Mouse (Mus musculus) CH12.LX (cell line): ENCODE results near the gene Armc6. TPM values are rescaled to one million over a fixed set of nuclear protein-coding genes. Genes with fewer than 3 reads are reported as not detected.

ENCODE experiments used
- DNase-seq: peaks from one replicate; pipeline ENCODE4 v3.0.0-alpha.2; 2013; ENCODE audit errors: extremely low read depth
- H3K27ac ChIP-seq: 2 replicates; pipeline ENCODE4 v1.5.1; 2012; ENCODE audit warnings: low read depth, mild to moderate bottlenecking, control low read depth, moderate library complexity; ENCODE audit not compliant: insufficient read depth
- H3K27me3 ChIP-seq: replicated peaks from 2 replicates; pipeline ENCODE3; 2012; ENCODE audit warnings: inconsistent platforms
- H3K36me3 ChIP-seq, 2 experiments: replicated peaks in 1 of 2; 2 replicates each; pipeline versions ENCODE3 to v1.6.1; 2012; ENCODE audit warnings: inconsistent platforms in 1 of 2, low read length in 1 of 2, mild to moderate bottlenecking in 1 of 2, mixed read lengths in 1 of 2, moderate library complexity in 1 of 2; ENCODE audit not compliant: control insufficient read depth in 1 of 2, insufficient read depth in 1 of 2
- H3K4me1 ChIP-seq, 2 experiments: 2 replicates each; pipeline ENCODE4 v1.6.1; 2012; ENCODE audit warnings: inconsistent platforms in 1 of 2, moderate library complexity in 1 of 2; ENCODE audit not compliant: insufficient read depth in 2 of 2, control insufficient read depth in 1 of 2
- H3K4me2 ChIP-seq: 2 replicates; pipeline ENCODE4 v1.6.1; 2012; ENCODE audit warnings: low read depth, mild to moderate bottlenecking, control low read depth; ENCODE audit not compliant: poor library complexity, insufficient read depth, severe bottlenecking
- H3K4me3 ChIP-seq, 3 experiments: fragments of 150-350 bp in 1 of 3; sonication (generic) in 1 of 3; replicated peaks in 1 of 3; 2 replicates each; pipeline versions ENCODE3 to v1.5.1; 2011 to 2012; ENCODE audit warnings: low read depth in 2 of 3, low read length in 2 of 3, mild to moderate bottlenecking in 2 of 3, moderate library complexity in 2 of 3, control low read depth in 1 of 3, improper control_type of control experiment in 1 of 3, inconsistent platforms in 1 of 3, mixed read lengths in 1 of 3; ENCODE audit not compliant: poor library complexity in 1 of 3
- H3K79me2 ChIP-seq: replicated peaks from 2 replicates; pipeline ENCODE4 v1.6.1; 2012; ENCODE audit warnings: mild to moderate bottlenecking, moderate library complexity; ENCODE audit not compliant: control insufficient read depth, poor library complexity, insufficient read depth, severe bottlenecking; ENCODE audit errors: extremely low read depth
- H3K9ac ChIP-seq: 2 replicates; pipeline ENCODE4 v1.6.1; 2012; ENCODE audit warnings: low read depth, mild to moderate bottlenecking, control low read depth, moderate library complexity; ENCODE audit not compliant: insufficient read depth
- H3K9me3 ChIP-seq: replicated peaks from 2 replicates; pipeline ENCODE3; 2012; ENCODE audit warnings: low read length, inconsistent platforms, mixed read lengths
- CHD1 ChIP-seq: IDR thresholded peaks from 2 replicates; pipeline ENCODE4 v1.6.1; 2012; ENCODE audit warnings: low read depth, low read length, improper control_type of control experiment, inconsistent platforms
- CTCF ChIP-seq, 2 experiments: IDR thresholded peaks in 1 of 2; conservative IDR thresholded peaks in 1 of 2; 2 replicates each; pipeline ENCODE4 v1.5.1; 2011 to 2012; ENCODE audit warnings: low read depth in 2 of 2, low read length in 2 of 2, improper control_type of control experiment in 1 of 2, inconsistent platforms in 1 of 2, mild to moderate bottlenecking in 1 of 2, moderate library complexity in 1 of 2
- ELF1 ChIP-seq: IDR thresholded peaks from 2 replicates; pipeline ENCODE4 v1.6.1; 2014; ENCODE audit warnings: low read depth, mild to moderate bottlenecking, inconsistent platforms, low read length, improper control_type of control experiment
- EP300 ChIP-seq: IDR thresholded peaks from 2 replicates; pipeline ENCODE4 v1.6.1; 2011; ENCODE audit warnings: low read length, improper control_type of control experiment
- JUN ChIP-seq: IDR thresholded peaks from 2 replicates; pipeline ENCODE4 v1.6.1; 2011; ENCODE audit warnings: low read depth, mild to moderate bottlenecking, low read length, improper control_type of control experiment, moderate library complexity; ENCODE audit not compliant: insufficient read depth
- JUND ChIP-seq: conservative IDR thresholded peaks from 2 replicates; pipeline ENCODE4 v1.6.1; 2011; ENCODE audit warnings: low read depth, low read length, improper control_type of control experiment
- MAX ChIP-seq: IDR thresholded peaks from 2 replicates; pipeline ENCODE4 v1.6.1; 2011; ENCODE audit warnings: low read length, improper control_type of control experiment
- MEF2A ChIP-seq: IDR thresholded peaks from 2 replicates; pipeline ENCODE4 v1.6.1; 2014; ENCODE audit warnings: low read depth, mild to moderate bottlenecking, inconsistent platforms, low read length, improper control_type of control experiment, borderline replicate concordance
- MXI1 ChIP-seq: IDR thresholded peaks from 2 replicates; pipeline ENCODE4 v1.6.1; 2011; ENCODE audit warnings: mild to moderate bottlenecking, low read depth, low read length, improper control_type of control experiment
- MYC ChIP-seq: IDR thresholded peaks from 2 replicates; pipeline ENCODE4 v1.6.1; 2011; ENCODE audit warnings: low read depth, mild to moderate bottlenecking, improper control_type of control experiment, low read length
- POLR2AphosphoS2 ChIP-seq: IDR thresholded peaks from 2 replicates; pipeline ENCODE4 v1.6.1; 2011; ENCODE audit warnings: low read depth, low read length, improper control_type of control experiment
- RAD21 ChIP-seq: IDR thresholded peaks from 2 replicates; pipeline ENCODE4 v1.6.1; 2011; ENCODE audit warnings: low read depth, mild to moderate bottlenecking, low read length, improper control_type of control experiment, moderate library complexity
- SIN3A ChIP-seq: IDR thresholded peaks from 2 replicates; pipeline ENCODE4 v1.6.1; 2012; ENCODE audit warnings: low read length, improper control_type of control experiment, inconsistent platforms
- UBTF ChIP-seq: IDR thresholded peaks from 2 replicates; pipeline ENCODE4 v1.6.1; 2012; ENCODE audit warnings: low read depth, mild to moderate bottlenecking, inconsistent platforms, low read length, improper control_type of control experiment, moderate library complexity
- USF1 ChIP-seq: IDR thresholded peaks from 2 replicates; pipeline ENCODE4 v1.6.1; 2014; ENCODE audit warnings: low read depth, mild to moderate bottlenecking, inconsistent platforms, low read length, improper control_type of control experiment
- USF2 ChIP-seq: conservative IDR thresholded peaks from 2 replicates; pipeline ENCODE4 v1.6.1; 2011; ENCODE audit warnings: low read depth, low read length, improper control_type of control experiment
- ZKSCAN1 ChIP-seq: IDR thresholded peaks from 2 replicates; pipeline ENCODE4 v1.6.1; 2012; ENCODE audit warnings: low read depth, inconsistent platforms, low read length, improper control_type of control experiment, borderline replicate concordance
- dilution Hi-C: fragments of 300-500 bp; cut with MboI; formaldehyde crosslinking; loops from 2 replicates; pipeline ENCODE4 v1.14.3; 2020; ENCODE audit warnings: low sequenced_read_pairs; ENCODE audit not compliant: extremely low pct_unique_long_range_greater_than_20kb, extremely low pct_ligation_motif_present
- in situ Hi-C: fragments of 300-500 bp; cut with MboI; formaldehyde crosslinking; loops from 3 replicates; pipeline ENCODE4 v1.14.3; 2019; ENCODE audit warnings: low sequenced_read_pairs, low pct_ligation_motif_present, low pct_unique_long_range_greater_than_20kb, mixed read lengths
- polyA plus RNA-seq: library from polyadenylated mRNA; unstranded; fragments of >175 nt; gene quantifications from 2 replicates; pipeline ENCODE4 v1.2.1, GENCODE M21; 2012; ENCODE audit warnings: low read depth; ENCODE audit not compliant: insufficient read length
- total RNA-seq, 2 experiments: library from RNA; depleted of rRNA; stranded (reverse); fragments of 300-350 nt in 1 of 2; fragments of >200 nt in 1 of 2; gene quantifications; 2 replicates each; pipeline ENCODE4 v1.2.3; 2012 to 2014

Armc6 gene
- total and polyA plus RNA-seq, 3 experiments: 20.0 to 31.1 (median 23.7) TPM

GRCm38 (mm10) chr8:70254628-70255027 lies 20.4 kb upstream of the Armc6 start:
- Histone ChIP-seq H3K27ac (no peak overlapping the region), H3K9ac (no peak overlapping the region), H3K4me2 (no peak overlapping the region), H3K79me2 (no peaks in the 10 kb centered on the region), H3K36me3 (peaks cover 87 to 98% of the 10 kb centered on the region in 2 experiments), H3K9me3 (no peaks in the 10 kb centered on the region), H3K4me1 (0 out of 4 replicates have a peak, but pooled peaks cover 0 to 2% of the 10 kb centered on the region in 2 experiments), H3K4me3 (no peak overlapping the region), H3K27me3 (no peaks in the 10 kb centered on the region)
- TF ChIP-seq MYC: no peak
- TF ChIP-seq CTCF (conservative IDR thresholded peaks at IDR 0.05 in 1 of 2, IDR thresholded peaks at IDR 0.05 in 1 of 2; ENCODE audit: low read depth in 2 of 2, low read length in 2 of 2): peak in 1 of 2 experiments; percentile 52; a peak in 2 of 4 replicates
- TF ChIP-seq RAD21: peak; percentile 11
- DNase-seq: no peak
- dilution Hi-C loops (no loop called here), in situ Hi-C loops (no loop called here)

- Histone ChIP-seq H3K27me3 (no peaks in the 10 kb centered on the region), H3K9ac (no peak overlapping the region), H3K27ac (no peak overlapping the region), H3K36me3 (peaks cover 75 to 91% of the 10 kb centered on the region in 2 experiments), H3K4me1 (peaks cover 3 to 10% of the 10 kb centered on the region in 2 experiments; a peak in 3 of 4 replicates), H3K4me3 (no peak overlapping the region), H3K79me2 (0 out of 2 replicates have a peak, but pooled peaks cover 5% of the 10 kb centered on the region), H3K4me2 (no peak overlapping the region), H3K9me3 (no peaks in the 10 kb centered on the region)
- dilution Hi-C loops (no loop called here), in situ Hi-C loops (no loop called here)
- DNase-seq: no peak
- TF ChIP-seq USF2 (no peak), MXI1 (no peak), POLR2AphosphoS2 (no peak), SIN3A (no peak), CHD1 (no peak), JUN (no peak), UBTF (no peak), JUND (no peak), MAX (no peak)
These were observed 13.6 kb upstream of the Armc6 start for GRCm38 (mm10) chr8:70247841-70248240.

GRCm38 (mm10) chr8:70246622-70247021 lies 12.4 kb upstream of the Armc6 start:
- in situ Hi-C loops (no loop called here), dilution Hi-C loops (no loop called here)
- H3K79me2 ChIP-seq: 0 out of 2 replicates have a peak, but pooled peaks cover 5% of the 10 kb centered on the region
- no peaks in the 10 kb centered on the region for H3K9me3 ChIP-seq
- H3K36me3 ChIP-seq: peaks cover 75 to 91% of the 10 kb centered on the region in 2 experiments
- no peaks in the 10 kb centered on the region for H3K27me3 ChIP-seq
- peaks cover 3 to 10% of the 10 kb centered on the region in 2 experiments; a peak in 3 of 4 replicates for H3K4me1 ChIP-seq
- no peak for DNase-seq
- no peak overlapping the region for H3K27ac ChIP-seq
- no peak overlapping the region for H3K9ac ChIP-seq
- TF ChIP-seq MYC (no peak), ELF1 (no peak), MEF2A (no peak), ZKSCAN1 (no peak), USF1 (no peak), EP300 (no peak)
- no peak overlapping the region for H3K4me3 ChIP-seq
- no peak overlapping the region for H3K4me2 ChIP-seq
